Mouse (Mus musculus): ENCODE data around the gene Zfr. TPM values are rescaled to one million over a fixed set of nuclear protein-coding genes. Genes with fewer than 3 reads are reported as not detected.

Zfr gene
- total and polyA plus RNA-seq, 3 experiments = 47.5 to 89.8 (median 84.9) TPM

- peaks cover 55 to 90% of the 10 kb centered on the region in 2 experiments for H3K36me3 ChIP-seq (replicated peaks in 1 of 2; ENCODE audit: control insufficient read depth in 1 of 2, insufficient read depth in 1 of 2, low read length in 1 of 2)
- no peak overlapping the region for H3K9ac ChIP-seq (ENCODE audit: insufficient read depth, low read depth)
Observed at GRCm38 (mm10) chr15:12149501-12149900, 31.9 kb downstream of the Zfr start.

GRCm38 (mm10) chr15:12153747-12154146 lies 36.1 kb downstream of the Zfr start:
- no peaks in the 10 kb centered on the region for H3K27me3 ChIP-seq (replicated peaks)
- dilution Hi-C loops (cut with MboI; ENCODE audit: extremely low pct_ligation_motif_present, extremely low pct_unique_long_range_greater_than_20kb, low sequenced_read_pairs) (no loop called here), in situ Hi-C loops (cut with MboI; ENCODE audit: low pct_ligation_motif_present, low pct_unique_long_range_greater_than_20kb, low sequenced_read_pairs) (no loop called here)
- no peaks in the 10 kb centered on the region for H3K4me1 ChIP-seq (ENCODE audit: control insufficient read depth in 1 of 2, insufficient read depth in 2 of 2)
- H3K27ac ChIP-seq (ENCODE audit: insufficient read depth, low read depth) = no peak overlapping the region
- no peak for TF ChIP-seq KAT2A (IDR thresholded peaks at IDR 0.05; ENCODE audit: insufficient replicate concordance, low read length)
- no peak for TF ChIP-seq MXI1 (IDR thresholded peaks at IDR 0.05; ENCODE audit: low read depth, low read length)
- no peak for TF ChIP-seq ZC3H11A (IDR thresholded peaks at IDR 0.05; ENCODE audit: low read depth, low read length)
- no peak for TF ChIP-seq PAX5 (IDR thresholded peaks at IDR 0.05; ENCODE audit: low read length)
- TF ChIP-seq UBTF (IDR thresholded peaks at IDR 0.05; ENCODE audit: low read depth, low read length) = no peak
- TF ChIP-seq E2F4 (IDR thresholded peaks at IDR 0.05; ENCODE audit: insufficient replicate concordance, low read depth, low read length) = no peak
- TF ChIP-seq USF2 (conservative IDR thresholded peaks at IDR 0.05; ENCODE audit: low read depth, low read length) = no peak
- TF ChIP-seq TCF12 (IDR thresholded peaks at IDR 0.05; ENCODE audit: low read depth, low read length) = no peak
- TF ChIP-seq SMC3 (IDR thresholded peaks at IDR 0.05; ENCODE audit: low read depth, low read length) = no peak
- TF ChIP-seq MAX (IDR thresholded peaks at IDR 0.05; ENCODE audit: low read length) = no peak
- no peak for TF ChIP-seq ZMIZ1 (IDR thresholded peaks at IDR 0.05; ENCODE audit: low read depth, low read length)
- no peak for TF ChIP-seq ETS1 (conservative IDR thresholded peaks at IDR 0.05; ENCODE audit: low read depth, low read length)
- no peak for TF ChIP-seq RAD21 (IDR thresholded peaks at IDR 0.05; ENCODE audit: low read depth, low read length)
- no peak for TF ChIP-seq CHD2 (IDR thresholded peaks at IDR 0.05; ENCODE audit: low read length)
- TF ChIP-seq ZNF384 (IDR thresholded peaks at IDR 0.05; ENCODE audit: low read depth, low read length) = no peak
- TF ChIP-seq JUN (IDR thresholded peaks at IDR 0.05; ENCODE audit: insufficient read depth, low read depth, low read length) = no peak
- TF ChIP-seq IRF4 (IDR thresholded peaks at IDR 0.05; ENCODE audit: low read depth, low read length) = no peak
- no peak for TF ChIP-seq NELFE (IDR thresholded peaks at IDR 0.05; ENCODE audit: low read depth, low read length)
- TF ChIP-seq EP300 (IDR thresholded peaks at IDR 0.05; ENCODE audit: low read length) = no peak
- TF ChIP-seq MYC (IDR thresholded peaks at IDR 0.05; ENCODE audit: low read depth, low read length) = no peak
- H3K9me3 ChIP-seq (replicated peaks; ENCODE audit: low read length) = no peaks in the 10 kb centered on the region
- no peaks in the 10 kb centered on the region; the same call in 1 of the 2 replicates for H3K79me2 ChIP-seq (replicated peaks; ENCODE audit: control insufficient read depth, extremely low read depth, insufficient read depth, poor library complexity, severe bottlenecking)
- H3K4me2 ChIP-seq (ENCODE audit: insufficient read depth, low read depth, poor library complexity, severe bottlenecking) = no peak overlapping the region
- H3K36me3 ChIP-seq (replicated peaks in 1 of 2; ENCODE audit: control insufficient read depth in 1 of 2, insufficient read depth in 1 of 2, low read length in 1 of 2) = peaks cover 62 to 92% of the 10 kb centered on the region in 2 experiments
- no peak overlapping the region for H3K9ac ChIP-seq (ENCODE audit: insufficient read depth, low read depth)
- DNase-seq (ENCODE audit: extremely low read depth) = no peak
- no peak overlapping the region for H3K4me3 ChIP-seq (replicated peaks in 1 of 3; ENCODE audit: low read depth in 2 of 3, low read length in 2 of 3, poor library complexity in 1 of 3)

More at GRCm38 (mm10) chr15:12149501-12149900, 31.9 kb downstream of the Zfr start:
- Histone ChIP-seq H3K27ac (ENCODE audit: insufficient read depth, low read depth) (no peak overlapping the region), H3K4me3 (replicated peaks in 1 of 3; ENCODE audit: low read depth in 2 of 3, low read length in 2 of 3, poor library complexity in 1 of 3) (no peak overlapping the region), H3K27me3 (replicated peaks) (no peaks in the 10 kb centered on the region), H3K4me2 (ENCODE audit: insufficient read depth, low read depth, poor library complexity, severe bottlenecking) (no peak overlapping the region), H3K4me1 (ENCODE audit: control insufficient read depth in 1 of 2, insufficient read depth in 2 of 2) (no peaks in the 10 kb centered on the region), H3K9me3 (replicated peaks; ENCODE audit: low read length) (no peaks in the 10 kb centered on the region), H3K79me2 (replicated peaks; ENCODE audit: control insufficient read depth, extremely low read depth, insufficient read depth, poor library complexity, severe bottlenecking) (peaks cover 4% of the 10 kb centered on the region)
- in situ Hi-C loops (cut with MboI; ENCODE audit: low pct_ligation_motif_present, low pct_unique_long_range_greater_than_20kb, low sequenced_read_pairs) (no loop called here), dilution Hi-C loops (cut with MboI; ENCODE audit: extremely low pct_ligation_motif_present, extremely low pct_unique_long_range_greater_than_20kb, low sequenced_read_pairs) (no loop called here)
- no peak for TF ChIP-seq KAT2A (IDR thresholded peaks at IDR 0.05; ENCODE audit: insufficient replicate concordance, low read length)
- no peak for TF ChIP-seq PAX5 (IDR thresholded peaks at IDR 0.05; ENCODE audit: low read length)
- no peak for TF ChIP-seq RAD21 (IDR thresholded peaks at IDR 0.05; ENCODE audit: low read depth, low read length)
- TF ChIP-seq ZKSCAN1 (IDR thresholded peaks at IDR 0.05; ENCODE audit: borderline replicate concordance, low read depth, low read length) = no peak
- TF ChIP-seq MAFK (IDR thresholded peaks at IDR 0.05; ENCODE audit: insufficient replicate concordance, low read length) = no peak
- no peak for TF ChIP-seq CHD1 (IDR thresholded peaks at IDR 0.05; ENCODE audit: low read depth, low read length)
- TF ChIP-seq ZMIZ1 (IDR thresholded peaks at IDR 0.05; ENCODE audit: low read depth, low read length) = no peak
- TF ChIP-seq NELFE (IDR thresholded peaks at IDR 0.05; ENCODE audit: low read depth, low read length) = no peak
- no peak for TF ChIP-seq MYC (IDR thresholded peaks at IDR 0.05; ENCODE audit: low read depth, low read length)
- no peak for TF ChIP-seq ZC3H11A (IDR thresholded peaks at IDR 0.05; ENCODE audit: low read depth, low read length)
- no peak for TF ChIP-seq GABPA (IDR thresholded peaks at IDR 0.05; ENCODE audit: insufficient replicate concordance, low read depth, low read length)
- TF ChIP-seq IRF4 (IDR thresholded peaks at IDR 0.05; ENCODE audit: low read depth, low read length) = no peak
- TF ChIP-seq ELF1 (IDR thresholded peaks at IDR 0.05; ENCODE audit: low read depth, low read length) = no peak
- no peak for TF ChIP-seq JUND (conservative IDR thresholded peaks at IDR 0.05; ENCODE audit: low read depth, low read length)
- TF ChIP-seq POLR2A (IDR thresholded peaks at IDR 0.05; ENCODE audit: low read depth, low read length) = no peak
- no peak for TF ChIP-seq ZNF384 (IDR thresholded peaks at IDR 0.05; ENCODE audit: low read depth, low read length)
- TF ChIP-seq E2F4 (IDR thresholded peaks at IDR 0.05; ENCODE audit: insufficient replicate concordance, low read depth, low read length) = no peak
- no peak for TF ChIP-seq EP300 (IDR thresholded peaks at IDR 0.05; ENCODE audit: low read length)
- no peak for TF ChIP-seq ETS1 (conservative IDR thresholded peaks at IDR 0.05; ENCODE audit: low read depth, low read length)
- TF ChIP-seq SMC3 (IDR thresholded peaks at IDR 0.05; ENCODE audit: low read depth, low read length) = no peak
- no peak for DNase-seq (ENCODE audit: extremely low read depth)
